Mouse (Mus musculus) spleen, adult 2 months (tissue): Measurements from ENCODE around the gene Dcbld2.

Experiments used
- CTCF ChIP-seq: fragments of 200-500 bp; IDR thresholded peaks from 2 replicates; pipeline ENCODE4 v1.5.1; 2011; ENCODE audit warnings: mild to moderate bottlenecking, inconsistent platforms; ENCODE audit not compliant: insufficient read depth, insufficient read length, insufficient replicate concordance; ENCODE audit errors: extremely low read depth
- POLR2A ChIP-seq: fragments of 200-500 bp; IDR thresholded peaks from 2 replicates; pipeline ENCODE4 v1.6.1; 2011; ENCODE audit warnings: low read depth, low read length, inconsistent platforms

- TF ChIP-seq POLR2A (no peak), CTCF (no peak)
These were observed 71.7 kb downstream of the Dcbld2 start for GRCm38 (mm10) chr16:58479898-58480448.
